Mouse (Mus musculus): ENCODE data around the gene 1810010H24Rik. TPM values are rescaled to one million over a fixed set of nuclear protein-coding genes. Genes with fewer than 3 reads are reported as not detected.

The 1810010H24Rik gene
- polyA plus RNA-seq, 1 experiment from 2014 or later, result 10.0 TPM

DNA sequence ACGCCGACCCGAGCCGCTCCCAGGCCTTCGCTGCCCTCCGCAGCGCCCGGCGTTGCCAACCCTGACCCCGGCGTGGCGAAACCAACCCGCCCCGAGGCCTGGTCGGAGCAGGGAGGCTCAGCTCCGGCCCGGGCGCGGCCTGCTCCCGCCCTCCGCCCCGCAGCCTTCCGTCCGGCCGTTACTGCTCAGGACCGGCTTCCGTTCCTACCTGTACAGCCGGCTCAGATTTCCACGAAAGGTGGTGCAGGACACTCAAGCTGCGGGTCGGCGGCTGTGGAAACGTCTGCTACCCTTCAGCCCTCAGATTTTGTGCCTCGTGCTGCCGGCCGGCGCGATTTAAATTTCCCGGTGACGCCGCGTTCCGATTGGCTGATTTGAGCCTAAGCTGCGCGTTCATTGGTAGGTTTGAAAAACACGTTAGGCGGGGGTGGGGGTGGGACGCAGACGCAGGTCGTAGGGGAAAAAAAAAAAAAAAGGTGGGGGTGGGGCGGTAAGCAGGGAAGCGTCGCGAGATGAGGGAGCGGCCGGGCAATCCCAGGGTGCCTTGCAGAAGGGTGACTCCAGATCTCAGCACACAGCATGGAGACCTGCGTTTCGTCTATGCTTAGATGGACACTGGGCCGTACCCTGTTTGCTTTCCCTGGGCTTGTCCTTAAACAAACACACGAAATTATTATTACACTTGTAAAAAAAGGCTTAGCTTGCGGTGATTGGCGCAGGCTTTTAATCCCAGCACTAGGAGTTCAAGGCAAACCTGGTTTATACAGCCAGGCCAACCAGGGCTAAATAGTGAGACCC lies 26.1 kb upstream of the 1810010H24Rik start, which contains the start of gene Kpna2:
Gene Kpna2, minus strand, starts transcription at position 391 of the 798 bp plus-strand sequence.
- peaks cover 26% of the 10 kb centered on the region for H3K36me3 ChIP-seq

DNA sequence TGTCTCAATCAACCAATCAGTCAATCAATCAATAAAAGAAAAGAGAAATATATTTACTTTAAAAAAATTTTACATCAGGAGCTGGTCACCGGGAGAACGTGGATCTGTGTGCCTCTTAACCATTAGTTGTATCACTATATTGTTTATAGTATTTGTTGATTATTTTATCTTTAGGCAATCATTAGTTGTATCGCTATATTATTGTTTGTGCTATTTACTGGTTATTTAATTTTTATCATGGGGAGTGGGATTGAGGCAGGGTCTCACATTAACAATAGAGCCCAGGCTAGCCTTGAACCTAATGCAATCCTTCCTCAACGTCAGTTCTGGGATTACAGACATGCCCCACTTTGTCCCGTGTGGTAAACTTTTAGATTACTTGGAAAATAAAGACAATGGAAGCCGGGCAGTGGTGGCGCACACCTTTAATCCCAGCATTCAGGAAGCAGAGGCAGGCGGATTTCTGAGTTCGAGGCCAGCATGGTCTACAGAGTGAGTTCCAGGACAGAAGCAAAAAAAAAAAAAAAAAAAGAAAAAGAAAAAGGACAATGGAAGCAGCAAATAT lies 25.4 kb upstream of the 1810010H24Rik start:
- no peaks in the 10 kb centered on the region for H3K9me3 ChIP-seq
- no peak for ATAC-seq (ENCODE audit: borderline replicate concordance, extremely low read depth, low FRiP score, low TSS enrichment)
- WGBS, result 78% methylated on average over 9 of the region's 9 CpGs
- H3K27ac ChIP-seq, result peak overlapping the region; percentile 61
- H3K36me3 ChIP-seq, result peaks cover 20% of the 10 kb centered on the region
- peak overlapping the region; percentile 58 for H3K4me2 ChIP-seq
- H3K9ac ChIP-seq, result peak overlapping the region; percentile 39; the same call in 1 of the 2 replicates
- H3K4me3 ChIP-seq, result peak overlapping the region; percentile 99
- no peaks in the 10 kb centered on the region for H3K27me3 ChIP-seq
- H3K4me1 ChIP-seq, result peaks cover 21% of the 10 kb centered on the region

More for the DNA sequence above, 26.1 kb upstream of the 1810010H24Rik start, which contains the start of gene Kpna2:
- Histone ChIP-seq H3K27ac (peak within 1 kb of the TSS; percentile 95), H3K4me3 (peak within 1 kb of the TSS; percentile 99), H3K9me3 (no peaks in the 10 kb centered on the region), H3K4me1 (peaks cover 28% of the 10 kb centered on the region), H3K4me2 (peak within 1 kb of the TSS; percentile 58), H3K27me3 (no peaks in the 10 kb centered on the region), H3K9ac (peak within 1 kb of the TSS; percentile 85)
- ATAC-seq (ENCODE audit: borderline replicate concordance, extremely low read depth, low FRiP score, low TSS enrichment), result peak; percentile 94
- WGBS, result under 1% methylated on average over 59 of the region's 62 CpGs

DNA sequence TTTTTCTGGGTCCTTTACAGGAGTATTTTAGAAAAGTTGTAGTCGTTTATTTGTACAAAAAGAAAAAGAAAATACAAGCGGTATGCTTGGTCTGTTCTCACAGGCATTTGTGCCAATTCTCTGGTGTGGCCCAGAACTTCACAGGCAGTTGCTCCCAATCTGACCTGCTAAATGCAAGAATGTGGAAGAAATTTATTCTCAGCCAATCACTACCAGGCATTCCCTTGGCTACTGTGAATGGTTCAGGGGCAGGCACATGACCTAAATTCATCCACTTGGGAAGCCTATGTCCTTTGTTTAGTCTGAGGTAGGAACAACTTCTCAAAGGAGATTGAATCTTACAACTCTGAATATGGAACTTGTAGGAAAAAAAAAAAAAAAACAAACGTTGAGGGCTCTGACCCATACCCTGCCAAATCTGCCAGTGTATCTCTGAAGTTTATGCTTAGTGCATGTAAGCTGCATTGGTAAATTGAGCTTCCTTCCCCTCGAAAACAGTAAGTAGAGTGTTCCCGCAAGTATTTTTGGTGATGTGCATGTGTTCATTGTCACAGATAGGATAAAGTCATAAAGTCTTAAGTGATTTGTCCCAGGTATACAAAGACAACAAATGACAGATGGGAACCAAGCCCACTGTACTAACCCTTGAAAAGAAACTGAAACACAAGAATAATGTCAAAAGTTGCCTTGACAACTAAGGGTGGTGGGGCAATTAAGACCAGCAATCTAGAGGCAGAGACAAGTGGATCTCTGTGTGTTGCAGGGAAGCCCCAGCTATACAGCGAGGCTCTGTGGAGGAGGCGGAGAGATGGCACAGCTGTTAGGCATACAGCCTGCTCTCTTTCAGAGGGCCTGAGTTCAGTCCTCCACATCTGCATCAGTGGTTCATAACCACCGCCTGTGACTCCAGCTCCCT lies 23.5 kb upstream of the 1810010H24Rik start:
- Histone ChIP-seq H3K27me3 (no peaks in the 10 kb centered on the region), H3K9ac (no peak overlapping the region), H3K36me3 (peaks cover under 1% of the 10 kb centered on the region; the same call in 1 of the 2 replicates), H3K4me3 (no peak overlapping the region), H3K9me3 (no peaks in the 10 kb centered on the region), H3K4me1 (peaks cover 8% of the 10 kb centered on the region), H3K4me2 (no peak overlapping the region), H3K27ac (0 out of 2 replicates have a peak overlapping the region, but pooled peaks have one; percentile 1)
- ATAC-seq (ENCODE audit: borderline replicate concordance, extremely low read depth, low FRiP score, low TSS enrichment), result no peak
- WGBS, result 43% methylated on average over 8 of the region's 8 CpGs

DNA sequence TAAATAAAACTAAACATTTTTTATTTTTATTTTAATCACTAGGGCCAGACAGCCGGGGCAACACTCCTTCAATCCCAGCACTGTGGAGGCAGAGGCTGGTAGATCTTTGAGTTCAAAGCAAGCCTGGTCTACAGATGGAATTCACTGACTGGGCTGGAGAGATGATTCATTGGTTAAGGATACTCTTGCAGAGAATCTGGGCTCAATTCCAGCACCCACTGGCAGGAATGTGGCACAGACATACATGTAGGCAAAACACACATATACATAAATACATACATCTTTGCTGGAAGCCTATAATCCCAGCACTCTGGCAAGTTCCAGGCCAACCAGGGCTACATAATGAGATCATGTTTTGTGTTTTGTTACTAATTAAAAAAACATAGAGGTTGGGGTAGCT lies 19.9 kb upstream of the 1810010H24Rik start:
- H3K9me3 ChIP-seq, result no peaks in the 10 kb centered on the region
- ATAC-seq (ENCODE audit: borderline replicate concordance, extremely low read depth, low FRiP score, low TSS enrichment), result no peak
- no peak overlapping the region for H3K4me3 ChIP-seq
- no peaks in the 10 kb centered on the region for H3K27me3 ChIP-seq
- no peak overlapping the region for H3K9ac ChIP-seq
- no peaks in the 10 kb centered on the region for H3K36me3 ChIP-seq
- peaks cover 14% of the 10 kb centered on the region for H3K4me1 ChIP-seq
- no peak overlapping the region for H3K4me2 ChIP-seq
- 75% methylated on average over 1 of the region's 1 CpGs for WGBS
- no peak overlapping the region for H3K27ac ChIP-seq

DNA sequence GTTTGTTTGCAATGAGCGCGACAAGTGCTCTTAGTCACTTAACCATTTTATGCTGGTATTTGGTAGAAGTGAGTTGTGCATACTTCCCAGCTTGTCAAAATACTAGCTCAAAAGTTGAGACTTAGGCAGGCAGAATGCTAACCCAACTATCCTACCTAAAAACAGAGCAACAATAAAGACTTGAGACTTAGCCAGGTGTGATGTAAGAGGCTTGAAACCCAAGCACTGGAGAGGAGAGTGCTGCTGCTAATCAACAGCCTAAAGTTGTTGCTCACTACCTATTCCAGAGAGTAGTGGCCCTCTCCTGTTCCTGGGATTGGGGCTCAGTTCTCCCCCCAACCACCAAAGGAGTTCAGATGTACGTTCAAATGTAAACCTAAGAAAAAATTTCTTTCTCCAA lies 15.0 kb upstream of the 1810010H24Rik start:
- Histone ChIP-seq H3K36me3 (no peaks in the 10 kb centered on the region), H3K9me3 (no peaks in the 10 kb centered on the region), H3K27ac (no peak overlapping the region), H3K27me3 (no peaks in the 10 kb centered on the region), H3K4me1 (peaks cover 27% of the 10 kb centered on the region), H3K9ac (no peak overlapping the region), H3K4me3 (no peak overlapping the region), H3K4me2 (no peak overlapping the region)
- ATAC-seq (ENCODE audit: borderline replicate concordance, extremely low read depth, low FRiP score, low TSS enrichment), result no peak
- 89% methylated on average over 3 of the region's 3 CpGs for WGBS

DNA sequence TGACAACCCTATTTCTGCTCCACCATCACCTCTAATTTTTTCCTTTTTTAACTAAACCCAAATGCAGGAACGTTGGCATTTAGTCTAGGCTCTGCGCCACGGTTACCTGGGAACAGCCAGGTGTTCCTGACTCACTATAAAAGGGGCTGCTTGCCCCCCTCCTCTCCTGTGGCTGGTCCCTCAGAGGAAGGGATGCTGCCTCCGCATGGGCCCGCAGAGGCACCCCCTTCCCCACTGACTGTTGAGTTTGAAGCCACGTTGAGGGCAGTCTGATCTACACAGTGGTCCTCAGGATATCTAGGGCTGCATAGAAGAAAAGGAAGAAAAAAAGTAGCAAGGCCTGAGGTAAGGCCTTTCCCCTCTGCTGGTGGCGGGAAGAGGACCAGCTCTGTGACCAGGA lies 14.3 kb upstream of the 1810010H24Rik start:
- 75% methylated on average over 7 of the region's 7 CpGs for WGBS
- peaks cover 27% of the 10 kb centered on the region for H3K4me1 ChIP-seq
- no peak for ATAC-seq (ENCODE audit: borderline replicate concordance, extremely low read depth, low FRiP score, low TSS enrichment)
- H3K9me3 ChIP-seq, result no peaks in the 10 kb centered on the region
- H3K36me3 ChIP-seq, result no peaks in the 10 kb centered on the region
- no peaks in the 10 kb centered on the region for H3K27me3 ChIP-seq
- 0 out of 2 replicates have a peak overlapping the region, but pooled peaks have one; percentile 98 for H3K27ac ChIP-seq
- H3K4me3 ChIP-seq, result no peak overlapping the region
- no peak overlapping the region for H3K4me2 ChIP-seq
- no peak overlapping the region for H3K9ac ChIP-seq

DNA sequence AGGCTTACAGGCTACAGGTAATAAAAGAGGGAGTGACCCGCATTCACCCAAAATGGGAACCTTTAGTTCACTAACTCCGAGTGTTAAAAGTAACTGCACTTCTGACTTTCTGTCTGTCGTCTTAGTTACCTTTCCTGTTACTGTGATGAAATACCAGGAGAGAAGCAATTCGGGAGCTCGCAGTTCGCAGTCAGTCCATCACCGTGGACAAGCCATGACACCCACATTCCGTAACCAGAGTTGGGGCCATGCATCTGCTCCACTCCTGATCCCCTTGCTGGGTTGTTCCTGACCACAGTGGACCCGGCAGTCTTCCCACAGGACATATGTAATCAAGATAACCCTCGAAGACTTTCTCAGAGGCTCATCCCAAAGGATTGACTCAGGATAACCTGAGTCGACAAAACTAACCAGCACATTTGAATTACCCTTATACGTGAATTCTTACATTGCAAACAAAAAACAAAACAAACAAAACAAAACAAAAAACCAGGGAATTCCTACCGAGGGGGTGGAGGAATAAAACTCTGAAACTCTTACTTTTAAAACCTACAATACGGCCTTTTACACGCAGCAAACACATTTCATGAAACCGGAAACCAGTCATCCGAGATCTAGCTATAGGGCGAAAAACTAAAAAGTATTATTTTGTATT lies 13.7 kb upstream of the 1810010H24Rik start:
- Histone ChIP-seq H3K36me3 (no peaks in the 10 kb centered on the region), H3K9me3 (no peaks in the 10 kb centered on the region), H3K4me2 (peak overlapping the region; percentile 58), H3K4me3 (peak overlapping the region; percentile 50), H3K9ac (peak overlapping the region; percentile 68), H3K4me1 (peaks cover 27% of the 10 kb centered on the region), H3K27me3 (no peaks in the 10 kb centered on the region), H3K27ac (peak overlapping the region; percentile 98)
- no peak for ATAC-seq (ENCODE audit: borderline replicate concordance, extremely low read depth, low FRiP score, low TSS enrichment)
- 18% methylated on average over 18 of the region's 18 CpGs for WGBS

DNA sequence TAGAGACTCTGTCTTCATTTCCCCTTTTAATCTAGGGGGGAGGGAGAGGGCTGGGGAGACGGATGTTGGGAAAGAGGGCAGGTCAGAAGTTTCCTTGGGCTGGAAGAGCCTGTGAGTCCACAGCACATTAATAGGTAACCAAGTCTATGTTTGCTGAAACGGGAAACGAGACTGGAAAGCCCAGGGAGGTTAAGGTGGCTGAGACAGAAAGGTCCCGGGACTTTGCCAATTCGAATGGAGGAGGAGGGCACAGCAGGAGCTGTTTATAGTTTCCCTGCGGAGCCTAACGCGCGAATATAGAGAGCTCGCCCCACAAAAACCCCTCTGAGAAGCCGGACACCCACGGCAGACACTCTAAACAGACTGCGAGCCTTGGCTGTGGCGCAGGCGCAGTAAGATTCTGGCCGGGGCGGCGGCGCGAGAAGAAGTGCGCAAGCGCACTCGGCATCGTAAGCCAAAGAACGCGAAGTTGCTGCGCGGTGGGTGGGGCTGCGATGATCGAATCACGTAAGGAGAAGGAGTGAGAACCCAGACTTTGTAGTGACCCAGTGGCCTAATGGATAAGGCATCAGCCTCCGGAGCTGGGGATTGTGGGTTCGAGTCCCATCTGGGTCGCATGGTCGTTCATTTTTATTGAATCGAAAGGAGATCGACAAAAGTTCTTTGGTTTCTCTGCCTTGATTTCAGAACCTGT lies 13.0 kb upstream of the 1810010H24Rik start:
- Histone ChIP-seq H3K9me3 (no peaks in the 10 kb centered on the region), H3K4me3 (peak overlapping the region; percentile 50), H3K27me3 (no peaks in the 10 kb centered on the region), H3K4me2 (peak overlapping the region; percentile 58), H3K36me3 (no peaks in the 10 kb centered on the region), H3K9ac (peak overlapping the region; percentile 68), H3K27ac (peak overlapping the region; percentile 98), H3K4me1 (peaks cover 27% of the 10 kb centered on the region)
- peak; percentile 85 for ATAC-seq (ENCODE audit: borderline replicate concordance, extremely low read depth, low FRiP score, low TSS enrichment)
- WGBS, result under 1% methylated on average over 37 of the region's 37 CpGs

DNA sequence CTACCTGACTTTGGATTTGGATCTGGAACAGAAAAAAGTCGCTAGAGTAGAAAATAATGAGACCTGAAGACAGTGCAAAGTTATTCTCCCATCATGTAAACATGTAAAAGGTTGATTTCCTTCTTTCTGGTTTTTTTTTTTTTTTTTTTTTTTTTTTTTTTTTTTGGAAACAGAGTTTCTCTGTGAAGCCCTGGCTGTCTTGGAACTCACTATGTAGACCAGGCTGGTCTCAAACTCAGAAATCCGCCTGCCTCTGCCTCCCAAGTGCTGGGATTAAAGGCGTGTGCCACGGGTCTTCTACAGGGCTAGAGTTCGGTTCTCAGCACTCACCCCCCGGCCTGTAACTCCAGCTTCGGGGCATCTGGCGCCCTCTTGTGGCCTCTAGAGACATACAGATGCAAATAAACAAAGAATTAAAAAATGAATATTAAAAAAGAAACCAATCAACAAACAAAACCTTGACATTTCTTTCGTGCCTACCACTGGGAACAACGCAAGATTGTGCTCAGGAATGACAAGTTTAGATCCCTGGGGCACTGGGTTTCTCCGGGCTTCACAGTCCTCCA lies 11.4 kb upstream of the 1810010H24Rik start:
- no peaks in the 10 kb centered on the region for H3K36me3 ChIP-seq
- no peaks in the 10 kb centered on the region for H3K9me3 ChIP-seq
- no peak for ATAC-seq (ENCODE audit: borderline replicate concordance, extremely low read depth, low FRiP score, low TSS enrichment)
- 65% methylated on average over 11 of the region's 11 CpGs for WGBS
- H3K27me3 ChIP-seq, result no peaks in the 10 kb centered on the region
- peak overlapping the region; percentile 34; the same call in 1 of the 2 replicates for H3K4me2 ChIP-seq
- H3K27ac ChIP-seq, result peak overlapping the region; percentile 70
- H3K4me1 ChIP-seq, result peaks cover 27% of the 10 kb centered on the region
- no peak overlapping the region for H3K4me3 ChIP-seq
- no peak overlapping the region for H3K9ac ChIP-seq

DNA sequence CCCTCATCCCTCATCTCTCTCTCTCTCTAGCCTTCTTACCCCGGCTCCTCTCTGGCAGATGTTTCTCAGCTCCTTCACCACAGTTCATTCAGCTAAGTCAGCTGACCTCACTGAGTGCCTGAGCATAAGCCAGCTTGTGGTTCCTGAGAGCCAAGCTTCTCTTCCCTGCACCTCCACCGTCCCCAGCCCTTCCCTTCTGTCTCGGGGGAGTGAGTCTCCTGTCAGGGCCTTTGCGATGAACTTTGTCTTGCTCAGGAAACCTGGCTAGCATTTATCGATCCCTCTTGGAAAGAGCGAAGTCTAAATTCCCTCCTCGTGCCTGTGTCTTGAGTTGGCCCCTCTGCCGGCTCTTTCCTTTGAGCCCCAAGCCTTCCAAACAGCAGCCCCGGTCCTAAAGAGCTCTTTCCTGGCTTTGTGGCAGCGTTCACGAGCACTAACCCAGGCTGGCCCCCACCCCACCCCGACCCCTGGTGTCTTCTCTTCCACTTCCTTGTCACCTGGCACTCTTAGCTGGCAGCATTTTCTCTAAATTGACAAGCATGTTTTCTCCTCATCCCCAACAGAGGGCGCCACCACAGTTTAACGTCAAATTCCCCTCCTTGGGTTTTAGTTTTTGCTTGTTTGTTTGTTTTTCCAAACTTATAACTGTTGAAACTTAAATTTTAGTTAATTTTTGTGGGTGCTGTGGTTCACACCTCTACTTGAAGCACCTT lies 10.7 kb upstream of the 1810010H24Rik start:
- Histone ChIP-seq H3K36me3 (no peaks in the 10 kb centered on the region), H3K9me3 (no peaks in the 10 kb centered on the region), H3K4me2 (peak overlapping the region; percentile 34), H3K9ac (no peak overlapping the region), H3K27me3 (no peaks in the 10 kb centered on the region), H3K27ac (peak overlapping the region; percentile 70), H3K4me3 (0 out of 2 replicates have a peak overlapping the region, but pooled peaks have one; percentile 2), H3K4me1 (peaks cover 20% of the 10 kb centered on the region)
- ATAC-seq (ENCODE audit: borderline replicate concordance, extremely low read depth, low FRiP score, low TSS enrichment), result peak; percentile 39; the same call in 1 of the 2 replicates
- WGBS, result 23% methylated on average over 14 of the region's 14 CpGs
